Mouse (Mus musculus) urinary bladder, postnatal 0 days (tissue): ENCODE data around the gene Dppa4. TPM values are rescaled to one million over a fixed set of nuclear protein-coding genes. Genes with fewer than 3 reads are reported as not detected.

Experiments used
- polyA plus RNA-seq: library from polyadenylated mRNA; unstranded; fragments of >200 nt; fragmentation: Nextera tagmentation; extraction: Ambion mirVana; gene quantifications from 2 replicates; pipeline ENCODE4 v1.2.1, GENCODE M21; 2015

Gene Dppa4
- polyA plus RNA-seq = not detected in 2 replicates

GRCm38 (mm10) chr16:48283517-48283916 lies at the start of gene Dppa4:
Dppa4 (plus strand) TSS chr16:48283733.

GRCm38 (mm10) chr16:48303509-48303908 lies 20.0 kb downstream of the Dppa4 start, which contains the start of gene Dppa2:
Dppa2 (plus strand) TSS chr16:48303908.

Other genes starting within 250 kb of the Dppa4 start
- not detected in 2 replicates for gene Dppa2, start 20.2 kb downstream of the Dppa4 start, polyA plus RNA-seq
- not detected in 2 replicates for gene Gm5485, start 128.7 kb downstream of the Dppa4 start, polyA plus RNA-seq
- 0.11 and 0.17 TPM in 2 replicates for gene Morc1, start 147.5 kb downstream of the Dppa4 start, polyA plus RNA-seq